Mouse (Mus musculus) limb, embryonic 12.5 days (tissue): Measurements from ENCODE around the gene Tmod1. TPM values are rescaled to one million over a fixed set of nuclear protein-coding genes. Genes with fewer than 3 reads are reported as not detected.

Source experiments
- ATAC-seq: fragments of 200-750 bp; cut with Nextera tagmentation; 2 replicates; pipeline ENCODE4 v1.8.0; 2017; ENCODE audit warnings: low read depth, moderate TSS enrichment; ENCODE audit not compliant: insufficient number of reproducible peaks, insufficient read depth, low FRiP score, low TSS enrichment
- H3K27ac ChIP-seq: fragments of 300-500 bp; sonication (generic); 2 replicates; pipeline ENCODE4 v1.5.1; 2016; ENCODE audit warnings: mild to moderate bottlenecking, moderate library complexity
- H3K27me3 ChIP-seq: fragments of 300-500 bp; sonication (generic); 2 replicates; pipeline ENCODE4 v1.6.1; 2016; ENCODE audit warnings: mild to moderate bottlenecking, moderate library complexity
- H3K36me3 ChIP-seq: fragments of 300-500 bp; sonication (generic); 2 replicates; pipeline ENCODE4 v1.6.1; 2016; ENCODE audit warnings: mild to moderate bottlenecking, moderate library complexity
- H3K4me1 ChIP-seq: fragments of 300-500 bp; sonication (generic); replicated peaks from 2 replicates; pipeline ENCODE4 v1.6.1; 2016
- H3K4me2 ChIP-seq: fragments of 300-500 bp; sonication (generic); 2 replicates; pipeline ENCODE4 v1.6.1; 2016; ENCODE audit warnings: mild to moderate bottlenecking, moderate library complexity
- H3K4me3 ChIP-seq: fragments of 300-500 bp; sonication (generic); replicated peaks from 2 replicates; pipeline ENCODE4 v1.5.1; 2016; ENCODE audit warnings: mild to moderate bottlenecking
- H3K9ac ChIP-seq: fragments of 300-500 bp; sonication (generic); replicated peaks from 2 replicates; pipeline ENCODE4 v1.6.1; 2016; ENCODE audit warnings: mild to moderate bottlenecking, moderate library complexity
- H3K9me3 ChIP-seq: fragments of 300-500 bp; sonication (generic); 2 replicates; pipeline ENCODE4 v1.6.1; 2016; ENCODE audit warnings: mild to moderate bottlenecking, moderate library complexity
- WGBS: fragments of 180-500 bp; shearing (Covaris S2); methylation state at CpG from one replicate; pipeline ENCODE4 v1.1.7; 2016; 5-methylcytosine and 5-hydroxymethylcytosine counted together
- polyA plus RNA-seq: library from polyadenylated mRNA; unstranded; fragments of >200 nt; fragmentation: Nextera tagmentation; extraction: Ambion mirVana; gene quantifications from 2 replicates; pipeline ENCODE4 v1.2.1, GENCODE M21; 2016

Tmod1 gene
- polyA plus RNA-seq = 4.8 and 5.1 TPM in 2 replicates

GRCm38 (mm10) chr4:46038892-46039751, at the start of gene Tmod1:
Tmod1 (plus strand) TSS chr4:46038935.
- Histone ChIP-seq H3K36me3 (no peaks in the 10 kb centered on the region), H3K27ac (0 out of 2 replicates have a peak within 1 kb of the TSS, but pooled peaks have one; percentile 7), H3K27me3 (peaks cover 73% of the 10 kb centered on the region), H3K4me1 (peaks cover 36% of the 10 kb centered on the region), H3K9ac (peak within 1 kb of the TSS; percentile 60), H3K4me2 (peak within 1 kb of the TSS; percentile 98), H3K9me3 (no peaks in the 10 kb centered on the region), H3K4me3 (peak within 1 kb of the TSS; percentile 61)
- under 1% methylated on average over 70 of the region's 72 CpGs for WGBS
- ATAC-seq = 0 out of 2 replicates have a peak, but pooled peaks have one; percentile 49

GRCm38 (mm10) chr4:45990427-45991135, 48.2 kb upstream of the Tmod1 start:
- Histone ChIP-seq H3K9me3 (no peaks in the 10 kb centered on the region), H3K9ac (no peak overlapping the region), H3K27ac (no peak overlapping the region), H3K27me3 (no peaks in the 10 kb centered on the region), H3K36me3 (no peaks in the 10 kb centered on the region), H3K4me3 (no peak overlapping the region), H3K4me2 (no peak overlapping the region), H3K4me1 (no peaks in the 10 kb centered on the region; the same call in 1 of the 2 replicates)
- ATAC-seq = no peak
- WGBS = 65% methylated on average over 6 of the region's 6 CpGs

GRCm38 (mm10) chr4:45998536-45998935, 40.2 kb upstream of the Tmod1 start:
- Histone ChIP-seq H3K9me3 (no peaks in the 10 kb centered on the region), H3K27ac (no peak overlapping the region), H3K9ac (no peak overlapping the region), H3K4me1 (0 out of 2 replicates have a peak, but pooled peaks cover 4% of the 10 kb centered on the region), H3K4me2 (no peak overlapping the region), H3K36me3 (no peaks in the 10 kb centered on the region), H3K27me3 (no peaks in the 10 kb centered on the region), H3K4me3 (no peak overlapping the region)
- ATAC-seq = no peak
- WGBS = 80% methylated on average over 4 of the region's 4 CpGs

GRCm38 (mm10) chr4:46008142-46008793, 30.5 kb upstream of the Tmod1 start:
- ATAC-seq = no peak

GRCm38 (mm10) chr4:46011698-46012097, 27.0 kb upstream of the Tmod1 start:
- no peaks in the 10 kb centered on the region for H3K9me3 ChIP-seq
- ATAC-seq = no peak
- no peak overlapping the region for H3K9ac ChIP-seq
- no peak overlapping the region for H3K4me3 ChIP-seq
- H3K4me1 ChIP-seq = no peaks in the 10 kb centered on the region
- WGBS = 83% methylated on average over 2 of the region's 2 CpGs
- H3K27me3 ChIP-seq = no peaks in the 10 kb centered on the region
- no peaks in the 10 kb centered on the region for H3K36me3 ChIP-seq
- no peak overlapping the region for H3K27ac ChIP-seq
- H3K4me2 ChIP-seq = no peak overlapping the region

More at GRCm38 (mm10) chr4:46008142-46008793, 30.5 kb upstream of the Tmod1 start:
- WGBS = 88% methylated on average over 5 of the region's 5 CpGs
- no peak overlapping the region for H3K4me3 ChIP-seq
- H3K36me3 ChIP-seq = no peaks in the 10 kb centered on the region
- H3K27me3 ChIP-seq = no peaks in the 10 kb centered on the region
- no peak overlapping the region for H3K4me2 ChIP-seq
- H3K9ac ChIP-seq = no peak overlapping the region
- H3K9me3 ChIP-seq = no peaks in the 10 kb centered on the region
- no peaks in the 10 kb centered on the region for H3K4me1 ChIP-seq
- no peak overlapping the region for H3K27ac ChIP-seq

GRCm38 (mm10) chr4:46015605-46016004, 23.1 kb upstream of the Tmod1 start:
- no peak for ATAC-seq
- Histone ChIP-seq H3K4me3 (no peak overlapping the region), H3K4me2 (no peak overlapping the region), H3K9me3 (no peaks in the 10 kb centered on the region), H3K36me3 (no peaks in the 10 kb centered on the region), H3K27ac (no peak overlapping the region), H3K4me1 (no peaks in the 10 kb centered on the region), H3K27me3 (no peaks in the 10 kb centered on the region), H3K9ac (no peak overlapping the region)
- 62% methylated on average over 1 of the region's 1 CpGs for WGBS

GRCm38 (mm10) chr4:46023021-46023481, 15.7 kb upstream of the Tmod1 start:
- no peak for ATAC-seq
- Histone ChIP-seq H3K4me3 (no peak overlapping the region), H3K4me2 (no peak overlapping the region), H3K4me1 (peaks cover 11% of the 10 kb centered on the region), H3K9me3 (no peaks in the 10 kb centered on the region), H3K27me3 (no peaks in the 10 kb centered on the region; the same call in 1 of the 2 replicates), H3K9ac (no peak overlapping the region), H3K36me3 (no peaks in the 10 kb centered on the region), H3K27ac (0 out of 2 replicates have a peak overlapping the region, but pooled peaks have one; percentile 5)
- 27% methylated on average over 3 of the region's 3 CpGs for WGBS

- no peaks in the 10 kb centered on the region; the same call in 1 of the 2 replicates for H3K27me3 ChIP-seq
- H3K4me2 ChIP-seq = no peak overlapping the region
- no peak overlapping the region for H3K27ac ChIP-seq
- WGBS = 53% methylated on average over 7 of the region's 7 CpGs
- H3K4me1 ChIP-seq = peaks cover 11% of the 10 kb centered on the region
- no peaks in the 10 kb centered on the region for H3K9me3 ChIP-seq
- ATAC-seq = no peak
- H3K36me3 ChIP-seq = no peaks in the 10 kb centered on the region
- H3K4me3 ChIP-seq = no peak overlapping the region
- no peak overlapping the region for H3K9ac ChIP-seq
These were observed 12.8 kb upstream of the Tmod1 start for GRCm38 (mm10) chr4:46025893-46026292.

GRCm38 (mm10) chr4:46028224-46028623, 10.5 kb upstream of the Tmod1 start:
- no peak overlapping the region for H3K4me2 ChIP-seq
- 0 out of 2 replicates have a peak overlapping the region, but pooled peaks have one; percentile 4 for H3K27ac ChIP-seq
- 78% methylated on average over 6 of the region's 6 CpGs for WGBS
- H3K9me3 ChIP-seq = no peaks in the 10 kb centered on the region
- H3K4me1 ChIP-seq = peaks cover 2% of the 10 kb centered on the region; the same call in 1 of the 2 replicates
- ATAC-seq = no peak
- no peak overlapping the region for H3K9ac ChIP-seq
- no peak overlapping the region for H3K4me3 ChIP-seq
- peaks cover 2% of the 10 kb centered on the region for H3K27me3 ChIP-seq
- no peaks in the 10 kb centered on the region for H3K36me3 ChIP-seq

GRCm38 (mm10) chr4:46028781-46029180, 10.0 kb upstream of the Tmod1 start:
- peaks cover 2% of the 10 kb centered on the region for H3K27me3 ChIP-seq
- WGBS = 88% methylated on average over 4 of the region's 4 CpGs
- H3K4me3 ChIP-seq = no peak overlapping the region
- no peaks in the 10 kb centered on the region for H3K9me3 ChIP-seq
- no peak overlapping the region for H3K27ac ChIP-seq
- H3K36me3 ChIP-seq = no peaks in the 10 kb centered on the region
- H3K4me1 ChIP-seq = no peaks in the 10 kb centered on the region
- no peak overlapping the region for H3K9ac ChIP-seq
- no peak overlapping the region for H3K4me2 ChIP-seq
- no peak for ATAC-seq

GRCm38 (mm10) chr4:46029552-46029951, 9.2 kb upstream of the Tmod1 start:
- 47% methylated on average over 9 of the region's 9 CpGs for WGBS
- H3K27me3 ChIP-seq = peaks cover 2% of the 10 kb centered on the region
- no peak overlapping the region for H3K4me2 ChIP-seq
- no peak overlapping the region for H3K9ac ChIP-seq
- no peaks in the 10 kb centered on the region for H3K4me1 ChIP-seq
- no peaks in the 10 kb centered on the region for H3K9me3 ChIP-seq
- H3K36me3 ChIP-seq = no peaks in the 10 kb centered on the region
- no peak for ATAC-seq
- no peak overlapping the region for H3K4me3 ChIP-seq
- no peak overlapping the region for H3K27ac ChIP-seq
